Mouse (Mus musculus) CD8-positive naive resting alpha-beta T cell, adult 57 days (primary cell): ENCODE measurements around the gene Dok7. TPM values are rescaled to one million over a fixed set of nuclear protein-coding genes. Genes with fewer than 3 reads are reported as not detected.

Source experiments
- total RNA-seq: library from RNA; stranded (reverse); gene quantifications from one replicate; pipeline ENCODE4 v1.2.4, GENCODE M21; 2023

Dok7 gene
- not detected for total RNA-seq

GRCm38 (mm10) chr5:35056604-35057432, at the start of gene Dok7:
Dok7 (plus strand) TSS chr5:35056766.

GRCm38 (mm10) chr5:35041268-35041829, 15.2 kb upstream of the Dok7 start, which contains the start of gene Hgfac:
Hgfac (plus strand) TSS chr5:35041509.

GRCm38 (mm10) chr5:35104960-35105921, 48.7 kb downstream of the Dok7 start, which contains the start of gene Lrpap1:
Lrpap1 (minus strand) TSS chr5:35105766.

Other genes starting within 250 kb of the Dok7 start
- gene Msantd1, start 148.8 kb upstream of the Dok7 start, total RNA-seq, result 2.6 TPM
- 3.1 TPM for gene Rgs12, start 107.3 kb upstream of the Dok7 start, total RNA-seq
- gene Hgfac, start 15.3 kb upstream of the Dok7 start, total RNA-seq, result not detected
- 40.4 TPM for gene Lrpap1, start 49.0 kb downstream of the Dok7 start, total RNA-seq
- not detected for gene Adra2c, start 221.6 kb downstream of the Dok7 start, total RNA-seq